Mouse (Mus musculus): ENCODE measurements around the gene Tesk2.

- TF ChIP-seq GATA1 (IDR thresholded peaks at IDR 0.05; ENCODE audit: borderline replicate concordance, low read length) = no peak
- no peak for TF ChIP-seq FLI1 (IDR thresholded peaks at IDR 0.05; ENCODE audit: low read length)
Measured at GRCm38 (mm10) chr4:116693785-116694184, 27.0 kb upstream of the Tesk2 start.
